Mouse (Mus musculus) gastrocnemius, postnatal 14 days (tissue): ENCODE results near the gene Scn5a. TPM values are rescaled to one million over a fixed set of nuclear protein-coding genes. Genes with fewer than 3 reads are reported as not detected.

Experiments
- DNase-seq: peaks from one replicate; pipeline ENCODE4 v3.0.0; 2021; ENCODE audit warnings: mixed read lengths
- intact Hi-C: fragments of 180-260 bp; cut with DNase I; formaldehyde crosslinking; loops from one replicate; pipeline ENCODE4 v1.15.1; 2025; ENCODE audit warnings: low total_unique reads
- long read RNA-seq, 2 experiments: library from polyadenylated mRNA; stranded (forward); transcript quantifications; one replicate each; pipeline ENCODE4 v2.0.0; 2021
- total RNA-seq, 2 experiments: library from RNA; stranded (reverse); gene quantifications; 2 replicates each; pipeline ENCODE4 v1.2.3; 2021

Gene Scn5a
- total RNA-seq = under 1 TPM; 0.22 to 0.53 TPM
- long read RNA-seq, experiment 1 = 0 reads
- long read RNA-seq, experiment 2 = 0 reads

GRCm38 (mm10) chr9:119578636-119579438 lies at the start of gene Scn5a:
TSS of gene Scn5a (minus strand) at chr9:119579016.
- intact Hi-C loops = loop anchor here (2.0 kb wide), 1 partner anchor 114 kb away; no protein-coding TSS in a partner anchor
- DNase-seq = no peak

- intact Hi-C loops = no loop called here
- no peak for DNase-seq
Measured at GRCm38 (mm10) chr9:119627227-119627626, 48.4 kb upstream of the Scn5a start.

GRCm38 (mm10) chr9:119624151-119624550 lies 45.3 kb upstream of the Scn5a start:
- DNase-seq = no peak
- intact Hi-C loops = no loop called here

- DNase-seq = no peak
- intact Hi-C loops = no loop called here
Measured at GRCm38 (mm10) chr9:119614798-119615197, 36.0 kb upstream of the Scn5a start.

GRCm38 (mm10) chr9:119610563-119611166 lies 31.8 kb upstream of the Scn5a start:
- intact Hi-C loops = no loop called here
- DNase-seq = no peak

GRCm38 (mm10) chr9:119606906-119607305 lies 28.1 kb upstream of the Scn5a start:
- no peak for DNase-seq
- intact Hi-C loops = no loop called here

- DNase-seq = no peak
- intact Hi-C loops = no loop called here
Measured at GRCm38 (mm10) chr9:119604607-119605006, 25.8 kb upstream of the Scn5a start.

- DNase-seq = no peak
- intact Hi-C loops = no loop called here
Measured at GRCm38 (mm10) chr9:119598501-119598900, 19.7 kb upstream of the Scn5a start.

- DNase-seq = no peak
- intact Hi-C loops = no loop called here
Measured at GRCm38 (mm10) chr9:119597332-119597731, 18.5 kb upstream of the Scn5a start.

- DNase-seq = no peak
- intact Hi-C loops = no loop called here
Measured at GRCm38 (mm10) chr9:119589592-119589991, 10.8 kb upstream of the Scn5a start.

GRCm38 (mm10) chr9:119588763-119589449 lies 10.1 kb upstream of the Scn5a start:
- intact Hi-C loops = no loop called here

GRCm38 (mm10) chr9:119580668-119581067 lies 1.9 kb upstream of the Scn5a start:
- intact Hi-C loops = no loop called here
- peak; percentile 69 for DNase-seq

More at GRCm38 (mm10) chr9:119588763-119589449, 10.1 kb upstream of the Scn5a start:
- DNase-seq = no peak

- intact Hi-C loops = no loop called here
- DNase-seq = no peak
Measured at GRCm38 (mm10) chr9:119580187-119580586, 1.4 kb upstream of the Scn5a start.

- intact Hi-C loops = loop anchor here (2.0 kb wide), 1 partner anchor 113 kb away; no protein-coding TSS in a partner anchor
- no peak for DNase-seq
Measured at GRCm38 (mm10) chr9:119578311-119578635, 543 bp downstream of the Scn5a start.

- intact Hi-C loops = no loop called here
- no peak for DNase-seq
Measured at GRCm38 (mm10) chr9:119576977-119577376, 1.8 kb downstream of the Scn5a start.

GRCm38 (mm10) chr9:119575732-119576131 lies 3.1 kb downstream of the Scn5a start:
- DNase-seq = no peak
- intact Hi-C loops = no loop called here

GRCm38 (mm10) chr9:119574366-119574765 lies 4.5 kb downstream of the Scn5a start:
- DNase-seq = no peak
- intact Hi-C loops = no loop called here

GRCm38 (mm10) chr9:119573009-119573408 lies 5.8 kb downstream of the Scn5a start:
- intact Hi-C loops = no loop called here
- no peak for DNase-seq

- intact Hi-C loops = no loop called here
- no peak for DNase-seq
Measured at GRCm38 (mm10) chr9:119571411-119571888, 7.4 kb downstream of the Scn5a start.

- intact Hi-C loops = no loop called here
- no peak for DNase-seq
Measured at GRCm38 (mm10) chr9:119570652-119571051, 8.2 kb downstream of the Scn5a start.
